Mouse (Mus musculus) thymus, adult 18-20 months (tissue): Measurements from ENCODE around the gene Tmem132d.
"Not testable (repeated sequence)": the region's sequence is repeated elsewhere in the genome, so short reads cannot be mapped to it uniquely, and the experiment has no call there.

Source experiments
- DNase-seq, 2 experiments: peaks; one replicate each; pipeline ENCODE4 v3.0.0; 2022; ENCODE audit warnings: mixed read lengths in 2 of 2

Tmem132d gene

DNA sequence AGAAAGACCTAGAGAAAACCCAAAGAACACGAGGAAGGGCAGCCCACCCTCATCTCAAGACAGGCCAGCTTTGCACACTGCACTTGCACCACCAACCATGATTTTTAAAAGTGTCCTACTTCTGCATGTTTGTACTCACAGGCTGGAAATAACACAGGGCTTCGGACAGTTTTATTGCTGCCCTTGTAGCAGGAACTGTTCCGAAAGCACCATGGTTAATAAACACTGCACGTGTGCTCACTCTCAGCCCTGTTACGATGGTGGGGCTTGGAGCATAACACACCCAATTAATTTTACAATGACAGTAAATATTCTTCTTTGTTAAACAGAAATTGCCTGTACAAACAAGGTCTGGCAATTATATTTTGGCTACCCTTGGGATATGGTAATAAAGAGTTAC is 357.4 kb downstream of the Tmem132d start:
- DNase-seq: no peak

DNA sequence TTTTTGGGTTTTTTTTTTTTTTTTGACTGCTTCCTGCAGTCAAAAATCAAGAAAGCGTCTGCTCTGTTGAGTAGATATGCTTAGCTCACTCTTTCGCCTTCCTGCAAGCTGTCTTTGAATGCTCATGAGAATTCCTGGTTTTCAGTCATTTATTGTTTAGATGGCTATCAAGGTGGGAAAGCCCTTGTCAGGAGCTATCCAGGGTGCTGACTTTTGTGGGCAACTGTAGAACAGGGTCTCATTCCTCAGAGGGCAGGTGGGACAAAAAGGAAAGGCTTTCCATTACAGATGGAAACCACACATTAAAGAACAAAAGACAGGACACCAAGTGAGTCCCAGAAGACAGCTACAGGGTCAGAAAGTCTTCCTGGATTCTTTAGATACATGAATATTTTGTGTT is 360.3 kb downstream of the Tmem132d start:
- DNase-seq: no peak

DNA sequence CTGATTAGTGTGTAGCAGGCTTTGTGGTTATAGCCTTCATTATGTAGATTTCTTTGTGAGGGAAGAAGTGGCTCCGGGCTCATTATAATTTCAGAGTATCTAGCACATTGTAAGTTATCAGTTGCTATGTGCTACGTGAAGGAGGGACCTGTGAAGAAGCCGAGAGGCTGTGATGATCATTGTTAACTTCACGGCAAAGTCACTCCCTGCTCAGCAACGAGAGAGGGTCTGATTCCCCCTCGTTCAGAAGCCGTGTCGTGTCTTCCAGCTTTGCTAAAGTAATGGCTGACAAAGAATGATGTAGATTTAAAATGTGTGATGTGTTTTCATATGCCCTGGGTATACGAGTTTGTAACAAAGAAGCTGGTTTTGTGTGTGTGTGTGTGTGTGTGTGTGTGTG is 391.1 kb downstream of the Tmem132d start:
- DNase-seq: no peak

DNA sequence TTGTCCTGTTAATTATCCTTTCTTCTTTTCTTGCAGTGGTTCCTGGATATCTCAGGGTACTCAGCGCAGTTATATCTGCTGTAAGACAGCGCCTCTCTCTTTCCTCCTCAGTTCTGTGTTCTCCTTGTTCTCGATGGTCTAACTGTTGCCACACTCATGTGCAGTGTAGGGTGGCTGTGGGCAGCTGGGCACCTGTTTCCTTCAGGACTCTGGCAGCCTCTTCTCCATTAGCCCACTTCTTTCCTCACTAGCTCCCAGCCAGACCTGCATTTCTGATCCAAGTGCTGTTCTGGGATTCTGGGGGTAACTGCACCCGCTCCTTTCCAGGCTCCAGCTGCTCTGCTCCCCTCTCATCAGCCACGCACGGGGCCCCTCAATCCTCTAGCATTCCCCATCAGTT is 392.8 kb downstream of the Tmem132d start:
- DNase-seq: no peak

DNA sequence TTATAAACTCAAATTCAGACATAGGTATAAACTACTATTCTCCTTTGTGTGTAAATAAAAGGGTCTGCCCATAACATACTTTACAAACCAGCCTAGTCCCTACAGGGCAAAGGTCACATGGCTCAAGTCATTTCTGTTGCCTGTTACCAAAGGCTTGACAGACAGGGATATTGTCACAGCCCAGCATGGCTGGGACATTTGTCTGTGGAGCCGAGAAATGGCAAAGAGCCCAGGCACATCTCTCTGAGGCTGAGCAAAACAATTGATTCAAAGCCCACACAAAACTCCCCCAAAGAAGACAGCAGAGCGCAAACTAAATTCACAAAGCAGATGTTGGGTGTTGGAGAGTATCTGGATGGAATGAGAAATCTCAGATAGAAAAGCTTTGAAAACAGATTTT is 405.8 kb downstream of the Tmem132d start:
- DNase-seq: no peak

DNA sequence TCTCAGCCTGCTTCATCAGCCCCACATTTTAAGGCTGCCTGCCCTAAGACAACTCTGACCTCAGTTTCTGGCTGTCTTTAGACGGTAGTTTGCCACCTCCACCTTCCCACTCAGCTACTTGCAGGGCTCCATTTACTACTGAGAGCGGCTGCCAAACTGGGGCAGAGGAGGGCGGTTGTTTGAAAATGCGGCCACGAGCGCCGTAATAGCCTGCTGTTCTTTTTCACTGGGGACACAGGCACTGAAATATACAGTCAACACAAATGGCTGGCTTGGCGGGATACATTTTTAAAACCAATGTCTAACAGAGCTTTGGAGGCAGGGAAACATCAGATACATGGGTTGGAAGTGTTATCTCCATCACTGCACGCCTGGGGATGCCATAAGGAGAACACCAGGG is 428.2 kb downstream of the Tmem132d start:
- no peak for DNase-seq

DNA sequence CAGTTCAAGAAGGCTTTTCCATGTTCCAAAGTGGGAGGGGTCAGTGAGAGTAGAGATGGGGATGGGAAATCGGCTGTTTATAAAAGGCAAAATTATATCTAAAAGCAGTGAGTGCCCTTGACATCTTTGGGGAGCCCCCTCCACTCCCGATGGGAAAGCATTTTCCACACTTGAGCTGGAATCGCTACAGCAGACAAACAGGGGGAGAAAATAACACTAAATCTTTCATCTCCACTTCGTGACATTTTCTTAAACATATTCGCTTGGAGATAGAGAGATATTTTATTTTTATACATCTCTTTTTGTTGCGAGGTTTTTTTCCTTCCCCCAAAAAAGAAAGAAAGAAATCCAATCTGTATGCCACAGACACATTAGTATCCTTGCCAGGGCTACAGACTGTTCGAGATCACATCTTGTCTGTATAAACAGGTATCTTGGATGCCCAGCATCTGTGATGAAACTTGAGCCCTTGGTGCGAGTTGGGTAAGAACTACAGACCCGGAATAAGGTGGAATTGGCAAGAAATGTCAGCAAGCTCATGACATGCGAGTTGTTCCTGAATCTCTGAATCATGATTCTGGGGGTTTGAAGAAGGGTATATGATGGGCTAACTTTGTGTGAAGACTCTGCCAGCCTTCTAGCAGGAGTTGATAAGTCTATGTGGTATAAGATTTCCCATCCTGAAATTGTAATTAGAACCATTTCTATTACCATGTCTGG is 436.2 kb downstream of the Tmem132d start:
- DNase-seq: no peak

DNA sequence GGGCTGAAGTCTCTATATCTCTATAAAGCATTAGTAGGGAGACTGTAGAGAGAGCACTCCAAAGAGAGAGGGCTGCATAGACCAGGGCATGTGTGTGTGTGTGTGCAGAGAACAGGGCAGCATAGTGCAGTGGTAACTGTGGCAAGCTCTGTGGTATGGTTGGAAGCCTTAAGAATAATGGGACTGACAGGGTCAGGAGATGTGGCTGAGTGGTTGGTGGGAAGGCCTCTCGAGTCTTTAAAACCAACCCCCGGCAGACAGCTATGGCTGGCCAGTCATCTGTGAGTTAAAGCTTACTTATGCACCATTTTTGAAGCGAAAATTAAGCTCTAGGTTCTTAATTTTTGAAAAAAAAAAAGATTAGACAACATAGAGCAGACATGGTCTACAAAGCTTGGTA is 439.4 kb downstream of the Tmem132d start:
- DNase-seq: no peak

DNA sequence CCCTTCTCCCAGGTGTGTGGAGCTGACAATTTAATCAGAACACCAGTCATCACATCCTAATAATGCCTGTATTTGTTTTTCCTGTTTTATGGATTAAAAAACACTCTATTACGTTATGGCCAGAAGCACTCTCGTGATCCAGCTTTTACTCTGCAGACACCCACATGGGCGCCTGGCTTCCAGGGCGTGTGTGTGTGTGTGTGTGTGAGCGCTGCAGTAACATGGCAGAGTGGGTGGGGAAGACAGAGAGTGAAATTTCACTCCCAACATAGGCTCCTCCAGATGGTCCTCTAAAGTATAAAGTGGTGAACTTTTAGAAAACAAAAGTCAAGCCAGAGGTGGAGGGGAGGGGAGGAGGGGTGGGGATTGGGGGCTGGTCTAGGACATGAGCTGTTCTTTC is 442.1 kb downstream of the Tmem132d start:
- DNase-seq: no peak

DNA sequence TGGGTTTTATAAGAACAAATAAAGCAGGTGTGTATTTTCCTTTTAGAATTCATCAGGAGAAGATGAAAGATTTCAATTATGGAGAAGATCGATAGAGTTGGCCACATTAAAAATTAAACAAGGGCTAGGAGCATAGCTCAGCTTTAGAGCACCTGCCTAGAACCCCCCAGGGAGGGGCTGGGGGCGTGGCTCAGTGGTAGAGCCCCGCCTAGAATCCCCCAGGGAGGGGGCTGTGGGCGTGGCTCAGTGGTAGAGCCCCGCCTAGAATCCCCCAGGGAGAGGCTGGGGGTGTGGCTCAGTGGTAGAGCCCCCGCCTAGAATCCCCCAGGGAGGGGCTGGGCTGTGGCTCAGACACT is 452.9 kb downstream of the Tmem132d start:
- not testable (repeated sequence) for DNase-seq

DNA sequence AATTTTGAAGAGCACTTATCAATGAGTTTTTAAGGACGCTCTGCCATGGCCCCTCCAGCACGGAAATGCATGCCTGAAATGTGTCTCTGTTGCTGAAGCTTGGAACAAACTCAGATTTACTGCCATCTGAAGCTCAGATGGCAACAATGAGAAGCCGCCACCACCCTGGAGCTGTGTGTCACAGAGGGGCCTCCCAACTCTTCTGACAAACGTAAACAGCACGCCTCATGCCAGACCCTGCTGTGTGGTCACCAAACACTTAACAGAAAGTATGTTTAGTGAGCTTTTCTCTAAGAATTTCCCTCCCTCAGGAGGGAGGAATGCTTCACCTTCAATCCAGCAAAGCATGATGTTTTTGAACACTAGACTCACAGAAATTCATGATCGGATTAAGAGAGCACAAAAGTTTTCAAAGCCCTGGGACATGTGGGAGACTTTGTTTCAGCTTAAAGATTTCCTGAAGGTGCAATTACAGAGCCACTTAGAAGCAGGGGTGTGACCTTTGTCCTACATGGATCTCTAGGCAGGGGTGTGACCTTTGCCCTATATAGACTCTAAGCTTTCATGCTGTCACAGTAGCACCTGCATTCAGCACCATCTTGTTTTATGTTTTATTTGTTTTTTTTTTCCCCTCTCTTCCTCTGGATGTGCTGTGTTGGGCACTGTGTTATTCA is 453.4 kb downstream of the Tmem132d start:
- DNase-seq: no peak

DNA sequence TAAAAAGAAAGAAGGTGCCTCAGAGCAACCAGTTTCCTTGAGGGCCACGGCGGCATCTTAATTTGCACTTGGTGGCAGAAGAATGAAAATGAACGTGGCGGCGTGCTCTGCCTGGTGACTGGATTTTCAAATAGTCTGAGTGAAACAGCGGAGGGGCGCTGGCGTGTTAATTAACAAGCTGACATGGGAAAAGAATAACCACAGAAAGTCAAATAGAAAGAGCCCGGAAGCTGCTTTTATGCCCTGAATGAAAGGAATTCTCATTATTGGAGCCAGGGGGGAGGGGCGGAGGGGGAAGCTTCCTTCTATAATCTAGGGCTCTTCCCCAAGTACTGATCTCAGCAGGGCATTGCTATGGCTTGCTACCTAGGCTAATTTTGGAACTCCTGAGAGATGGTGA is 456.2 kb downstream of the Tmem132d start:
- no peak for DNase-seq

DNA sequence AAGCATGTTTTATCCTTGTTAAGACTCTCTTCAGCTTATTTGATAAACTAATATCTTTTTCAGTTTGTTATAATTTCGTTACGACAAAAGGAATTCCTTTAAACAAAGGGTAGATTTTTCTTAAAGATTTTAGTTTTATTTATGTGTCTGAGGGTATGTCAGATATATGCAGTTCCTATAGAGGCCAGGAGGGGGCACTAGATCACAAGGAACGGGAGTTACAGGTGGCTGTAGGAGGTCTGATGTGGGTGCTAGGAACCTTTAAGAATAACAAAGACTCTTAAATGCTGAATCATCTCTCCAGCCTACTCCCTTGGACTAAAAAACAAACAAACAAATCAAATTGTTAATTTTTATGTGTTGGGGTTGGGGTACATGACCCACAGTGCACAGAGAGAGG is 467.2 kb downstream of the Tmem132d start:
- DNase-seq: no peak

DNA sequence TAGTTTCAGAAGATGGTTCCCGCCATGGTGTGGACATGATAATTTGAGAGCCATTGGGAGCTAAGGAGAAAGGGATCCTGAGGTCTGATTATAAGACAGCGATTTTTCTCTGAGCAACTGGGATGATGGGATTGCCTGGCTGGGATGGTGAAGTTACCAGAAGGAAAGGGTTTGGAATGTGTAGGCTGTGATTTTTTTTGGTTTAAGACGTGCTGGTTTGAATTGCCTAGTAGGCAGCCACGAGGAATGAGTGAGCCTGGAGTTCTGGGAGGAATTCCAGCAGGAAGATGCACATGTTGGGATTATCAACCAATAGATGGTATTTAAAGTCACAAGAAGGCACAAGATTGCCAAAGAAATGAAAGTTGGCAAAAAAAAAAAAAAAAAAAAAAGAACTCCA is 470.2 kb downstream of the Tmem132d start:
- DNase-seq: no peak

DNA sequence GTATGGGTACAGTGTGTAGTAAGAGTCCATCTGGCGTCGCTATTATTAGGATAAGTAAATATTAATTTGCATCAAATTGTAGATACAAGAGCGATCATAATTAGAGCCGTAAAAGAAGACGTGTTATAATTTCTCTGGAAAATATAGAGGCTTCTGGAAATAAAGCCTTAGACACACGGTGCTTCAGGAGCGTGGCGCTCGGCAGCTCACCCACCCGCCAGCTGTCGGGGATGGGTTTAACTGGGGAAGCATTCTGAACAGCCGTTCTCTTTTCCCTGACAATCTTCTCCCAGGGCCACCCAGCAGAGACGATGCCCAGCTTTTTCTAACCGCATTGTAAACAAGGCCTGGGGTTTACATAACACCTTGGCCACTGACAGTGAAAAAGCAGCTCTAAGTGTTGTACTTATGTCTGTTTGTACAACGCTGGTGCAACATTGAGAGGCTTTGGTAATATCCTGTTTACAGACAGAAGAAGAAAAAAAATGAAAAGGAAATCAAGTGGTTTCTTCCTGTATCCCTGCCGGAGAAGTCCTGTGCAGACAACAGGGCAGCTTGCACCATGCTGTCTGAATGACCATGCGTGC is 476.3 kb downstream of the Tmem132d start:
- no peak for DNase-seq

DNA sequence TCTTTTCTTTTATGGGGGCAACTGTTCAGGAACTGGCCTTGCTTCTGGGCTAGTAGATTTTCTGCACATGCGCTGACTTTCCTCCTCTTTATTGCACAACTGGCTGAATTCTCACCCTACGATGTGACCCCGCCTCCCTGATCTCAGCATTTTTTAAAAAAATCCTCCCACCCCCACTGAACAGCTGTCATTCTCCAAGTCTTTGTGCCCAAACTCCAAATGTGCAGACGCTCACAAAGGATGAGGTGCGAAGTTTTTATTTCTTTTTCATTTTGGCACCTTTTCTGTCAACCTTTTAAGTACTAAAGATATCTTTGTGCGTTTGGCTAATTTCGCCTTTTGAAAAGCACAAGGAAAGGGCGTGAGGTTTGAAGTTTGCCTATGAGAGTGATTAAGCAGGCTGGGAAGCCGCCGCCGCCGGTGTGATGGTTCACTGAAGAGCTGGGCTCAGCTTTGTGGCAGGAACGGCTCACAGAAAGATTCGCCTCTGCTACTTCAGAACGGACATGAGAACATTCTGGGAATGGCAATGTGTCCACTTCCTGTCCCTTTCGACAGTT is 478.6 kb downstream of the Tmem132d start:
- DNase-seq: no peak

DNA sequence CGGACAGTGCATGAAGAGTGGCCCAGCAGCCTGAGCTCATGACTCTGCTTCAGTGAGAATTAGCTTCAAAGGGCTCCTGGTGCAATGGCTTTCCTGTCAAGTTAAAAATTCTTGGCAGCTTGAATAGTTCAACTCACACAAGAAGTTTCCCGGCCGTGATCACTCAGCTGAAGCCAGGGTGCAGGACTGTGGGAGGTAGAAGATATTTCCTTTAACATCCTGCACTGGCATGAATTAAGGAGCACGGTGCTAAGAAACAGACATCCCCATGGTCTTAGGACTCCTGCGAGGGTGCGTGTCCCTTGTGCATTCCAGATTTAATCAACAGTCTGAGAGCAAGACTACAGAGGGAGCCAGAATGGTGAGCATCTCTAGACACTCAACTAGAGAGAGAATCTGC is 480.1 kb downstream of the Tmem132d start:
- DNase-seq: no peak

DNA sequence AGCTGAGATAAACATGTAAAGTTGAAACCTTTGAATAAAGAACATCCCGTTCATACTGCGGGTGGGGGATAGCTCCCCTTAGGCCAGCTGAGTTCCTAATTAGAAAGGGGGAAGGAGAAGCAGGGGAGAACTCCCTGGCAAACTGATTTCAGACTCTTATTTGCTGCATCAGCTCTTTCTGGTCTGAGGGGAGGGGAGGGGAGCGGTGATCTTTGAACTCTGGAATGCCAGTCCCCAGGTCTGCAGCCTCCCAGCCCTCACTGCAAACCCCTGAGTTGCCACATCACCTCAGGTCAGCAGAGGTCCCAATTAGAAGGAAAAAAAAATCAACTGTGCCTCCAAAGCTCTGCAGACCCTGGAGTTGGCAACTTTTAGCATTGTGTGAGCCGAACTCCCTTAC is 482.3 kb downstream of the Tmem132d start:
- no peak for DNase-seq

DNA sequence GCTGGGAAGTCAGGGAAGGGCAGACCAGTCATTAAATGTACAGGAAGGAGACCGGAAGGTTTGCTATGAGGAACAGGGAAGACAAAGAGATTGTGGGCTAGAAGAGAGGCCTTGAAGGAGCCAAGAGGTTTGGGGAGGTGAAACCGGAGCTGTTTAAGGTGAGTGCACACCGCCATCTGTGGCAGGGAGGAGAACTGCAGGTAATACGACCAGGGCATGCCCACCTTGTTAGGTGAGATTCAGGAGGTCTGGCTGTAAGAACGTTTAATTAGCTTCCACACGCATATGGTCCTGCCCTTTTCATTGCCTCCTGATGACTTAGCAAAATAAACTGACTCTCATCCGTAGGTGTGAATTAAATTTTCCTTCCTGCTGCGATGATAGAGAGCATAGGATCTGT is 485.6 kb downstream of the Tmem132d start:
- DNase-seq: no peak

DNA sequence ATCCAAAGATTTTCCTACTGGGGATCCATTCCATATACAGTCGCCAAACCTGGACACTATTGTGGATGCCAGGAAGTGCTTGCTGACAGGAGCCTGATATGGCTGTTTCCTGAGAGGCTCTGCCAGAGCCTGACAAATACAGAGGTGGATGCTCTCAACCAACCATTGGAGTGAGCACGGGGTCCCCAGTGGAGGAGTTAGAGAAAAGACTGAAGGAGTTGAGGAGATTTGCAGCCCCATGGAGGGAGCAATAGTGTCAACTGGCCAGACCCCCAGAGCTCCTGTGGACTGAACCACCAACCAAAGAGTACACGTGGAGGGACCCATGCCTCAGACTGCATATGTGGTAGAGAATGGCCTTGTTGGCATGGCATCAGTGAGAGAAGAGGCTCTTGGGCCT is 490.7 kb downstream of the Tmem132d start:
- DNase-seq: not testable (repeated sequence)

DNA sequence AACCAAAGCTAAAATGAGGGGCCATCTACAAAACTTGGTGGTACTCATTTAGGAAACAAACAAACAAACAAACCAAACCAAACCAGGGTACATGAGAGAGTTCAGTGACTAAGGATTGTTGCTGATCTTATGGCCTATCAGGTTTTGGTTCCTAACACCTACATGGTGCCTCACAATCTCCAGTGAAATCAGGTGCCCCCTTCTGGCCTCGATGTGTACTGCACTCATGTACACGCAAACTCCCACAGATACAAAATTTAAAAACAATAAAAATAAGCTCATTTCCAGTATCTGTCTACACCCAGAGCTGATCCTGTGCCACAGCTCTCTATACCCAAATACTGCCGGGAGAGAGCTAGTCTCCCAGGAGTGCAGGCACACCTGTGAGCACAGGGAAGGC is 495.0 kb downstream of the Tmem132d start:
- DNase-seq: no peak

DNA sequence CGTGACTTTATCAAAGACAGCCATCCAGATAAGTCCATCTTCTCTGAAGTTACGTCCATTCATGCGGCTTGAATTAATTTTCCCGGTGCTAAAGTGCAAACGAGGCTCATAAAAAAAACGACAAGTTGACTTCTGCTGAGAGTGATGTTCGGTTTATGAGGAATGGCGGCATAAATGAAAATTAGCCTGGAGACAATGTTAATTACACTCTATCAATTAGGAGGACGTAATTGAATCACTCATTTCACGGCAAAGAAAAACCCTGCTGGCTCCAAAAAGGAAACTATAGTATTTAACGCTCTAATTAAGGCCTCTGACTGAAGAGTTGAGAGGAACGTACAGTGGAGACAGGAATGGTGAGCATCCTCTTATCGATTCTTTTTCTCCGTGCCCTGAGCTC is 503.2 kb downstream of the Tmem132d start:
- no peak for DNase-seq

DNA sequence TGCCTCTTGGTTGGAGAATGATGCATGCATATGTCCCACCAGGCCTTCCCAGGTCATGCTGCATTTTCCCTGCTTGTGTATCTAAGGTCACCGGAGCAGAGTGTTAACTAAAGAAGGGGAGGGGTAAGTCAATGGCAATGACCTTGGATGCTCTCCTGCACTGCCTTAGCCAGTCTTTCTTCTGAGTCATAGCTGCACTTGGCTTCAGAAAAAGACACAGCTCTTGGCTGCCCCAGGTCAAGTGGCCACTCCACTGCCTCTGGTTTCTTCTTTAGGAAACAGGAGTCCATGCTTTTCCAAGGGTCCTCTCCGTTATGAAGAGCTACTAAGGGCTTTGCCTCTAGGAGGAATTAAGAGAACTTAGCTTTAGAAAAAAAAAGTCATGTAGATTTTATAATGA is 506.2 kb downstream of the Tmem132d start:
- DNase-seq: no peak

DNA sequence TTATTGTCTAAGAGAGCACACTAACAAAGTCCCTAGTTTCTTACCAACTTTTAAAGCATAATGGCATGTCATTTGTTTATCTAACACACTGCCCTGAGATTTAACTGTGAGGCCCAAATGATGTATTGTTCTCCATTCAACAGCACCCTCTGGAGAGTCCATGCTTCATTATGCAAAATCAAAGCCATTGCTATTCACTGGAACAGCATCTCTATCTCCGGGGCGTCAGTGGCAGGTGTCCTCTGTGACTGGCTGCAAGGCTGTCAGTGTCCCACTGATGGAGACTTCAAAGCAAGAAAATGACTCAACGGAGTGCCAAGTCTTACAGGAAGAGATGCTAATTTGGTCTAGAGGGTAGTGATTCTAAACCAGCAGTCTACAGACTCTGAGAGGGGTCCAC is 508.8 kb downstream of the Tmem132d start:
- DNase-seq: no peak
